Mouse (Mus musculus) MEL (cell line): ENCODE measurements around the gene Afdn. TPM values are rescaled to one million over a fixed set of nuclear protein-coding genes. Genes with fewer than 3 reads are reported as not detected.

Experiments used
- DNase-seq: peaks from one replicate; pipeline ENCODE4 v3.0.0; 2011; ENCODE audit warnings: low read depth, low spot score
- H3K27ac ChIP-seq: 2 replicates; pipeline ENCODE4 v1.5.1; 2012; ENCODE audit warnings: low read depth, mild to moderate bottlenecking, control low read depth, low read length, moderate library complexity; ENCODE audit not compliant: control insufficient read depth
- H3K27me3 ChIP-seq, 2 experiments: fragments of 150-350 bp in 1 of 2; sonication (generic) in 1 of 2; 2 replicates each; pipeline ENCODE4 v1.6.1; 2012; ENCODE audit warnings: low read length in 2 of 2, mild to moderate bottlenecking in 2 of 2, improper control_type of control experiment in 1 of 2, moderate library complexity in 1 of 2; ENCODE audit not compliant: insufficient read depth in 2 of 2, control insufficient read depth in 1 of 2
- H3K36me3 ChIP-seq, 2 experiments: 2 replicates each; pipeline ENCODE4 v1.6.1; 2012 to 2014; ENCODE audit warnings: low read length in 2 of 2, improper control_type of control experiment in 1 of 2, inconsistent platforms in 1 of 2, mild to moderate bottlenecking in 1 of 2; ENCODE audit not compliant: insufficient read depth in 2 of 2, control insufficient read depth in 1 of 2
- H3K4me1 ChIP-seq, 2 experiments: fragments of 150-350 bp in 1 of 2; sonication (generic) in 1 of 2; 2 replicates each; pipeline ENCODE4 v1.6.1; 2012; ENCODE audit warnings: low read length in 2 of 2, improper control_type of control experiment in 1 of 2, mild to moderate bottlenecking in 1 of 2; ENCODE audit not compliant: insufficient read depth in 2 of 2, control insufficient read depth in 1 of 2
- H3K4me3 ChIP-seq, 2 experiments: fragments of 150-350 bp in 1 of 2; sonication (generic) in 1 of 2; 2 replicates each; pipeline ENCODE4 v1.5.1; 2012; ENCODE audit warnings: low read depth in 2 of 2, low read length in 2 of 2, mild to moderate bottlenecking in 2 of 2, moderate library complexity in 2 of 2, control low read depth in 1 of 2, improper control_type of control experiment in 1 of 2; ENCODE audit not compliant: control insufficient read depth in 1 of 2, insufficient read depth in 1 of 2
- H3K79me2 ChIP-seq: 2 replicates; pipeline ENCODE4 v1.6.1; 2012; ENCODE audit warnings: mild to moderate bottlenecking, low read length, moderate library complexity; ENCODE audit not compliant: control insufficient read depth, poor library complexity, insufficient read depth
- H3K9ac ChIP-seq: 2 replicates; pipeline ENCODE4 v1.6.1; 2012; ENCODE audit warnings: low read depth, mild to moderate bottlenecking, control low read depth, low read length, moderate library complexity; ENCODE audit not compliant: control insufficient read depth, poor library complexity, severe bottlenecking
- H3K9me3 ChIP-seq: fragments of 150-350 bp; sonication (generic); replicated peaks from 2 replicates; pipeline ENCODE4 v1.6.1; 2012; ENCODE audit warnings: mild to moderate bottlenecking, low read length, improper control_type of control experiment, moderate library complexity; ENCODE audit not compliant: insufficient read depth
- BHLHE40 ChIP-seq: IDR thresholded peaks from 2 replicates; pipeline ENCODE4 v1.6.1; 2012; ENCODE audit warnings: low read depth, mild to moderate bottlenecking, inconsistent platforms, low read length, improper control_type of control experiment, borderline replicate concordance
- CHD1 ChIP-seq: IDR thresholded peaks from 2 replicates; pipeline ENCODE4 v1.6.1; 2012; ENCODE audit warnings: low read depth, mild to moderate bottlenecking, inconsistent platforms, low read length, improper control_type of control experiment
- HCFC1 ChIP-seq: IDR thresholded peaks from 2 replicates; pipeline ENCODE4 v1.6.1; 2012; ENCODE audit warnings: low read depth, mild to moderate bottlenecking, inconsistent platforms, low read length, improper control_type of control experiment, moderate library complexity
- JUND ChIP-seq: IDR thresholded peaks from 2 replicates; pipeline ENCODE4 v1.6.1; 2011; ENCODE audit warnings: low read depth, mild to moderate bottlenecking, improper control_type of control experiment, low read length
- MAFK ChIP-seq: IDR thresholded peaks from 2 replicates; pipeline ENCODE4 v1.6.1; 2011; ENCODE audit warnings: low read depth, mild to moderate bottlenecking, low read length, improper control_type of control experiment, borderline replicate concordance
- MAX ChIP-seq: IDR thresholded peaks from 2 replicates; pipeline ENCODE4 v1.6.1; 2011; ENCODE audit warnings: low read length, improper control_type of control experiment
- MYC ChIP-seq: IDR thresholded peaks from 2 replicates; pipeline ENCODE4 v1.6.1; 2011; ENCODE audit warnings: low read depth, mild to moderate bottlenecking, low read length, improper control_type of control experiment, moderate library complexity
- NELFE ChIP-seq: IDR thresholded peaks from 2 replicates; pipeline ENCODE4 v1.6.1; 2011; ENCODE audit warnings: low read depth, low read length, improper control_type of control experiment
- RAD21 ChIP-seq: IDR thresholded peaks from 2 replicates; pipeline ENCODE4 v1.6.1; 2011; ENCODE audit warnings: mild to moderate bottlenecking, low read depth, low read length, improper control_type of control experiment
- SIN3A ChIP-seq: IDR thresholded peaks from 2 replicates; pipeline ENCODE4 v1.6.1; 2012; ENCODE audit warnings: low read length, improper control_type of control experiment, inconsistent platforms
- USF2 ChIP-seq, 2 experiments: IDR thresholded peaks; 2 replicates each; pipeline ENCODE4 v1.6.1; 2011 to 2012; ENCODE audit warnings: improper control_type of control experiment in 2 of 2, low read length in 2 of 2, borderline replicate concordance in 1 of 2, inconsistent platforms in 1 of 2, low read depth in 1 of 2, mild to moderate bottlenecking in 1 of 2; ENCODE audit not compliant: insufficient read depth in 1 of 2
- ZKSCAN1 ChIP-seq: IDR thresholded peaks from 2 replicates; pipeline ENCODE4 v1.6.1; 2012; ENCODE audit warnings: low read depth, mild to moderate bottlenecking, inconsistent platforms, low read length, improper control_type of control experiment, moderate library complexity
- polyA plus RNA-seq, 2 experiments: library from polyadenylated mRNA; stranded (reverse) in 1 of 2; unstranded in 1 of 2; fragments of >175 nt in 1 of 2; fragments of >200 nt in 1 of 2; gene quantifications; 2 replicates each; pipeline versions ENCODE4 v1.2.1 to v1.2.4; 2012; ENCODE audit warnings: low replicate concordance in 2 of 2, low read depth in 1 of 2; ENCODE audit not compliant: insufficient read length in 2 of 2, insufficient read depth in 1 of 2, missing spikeins in 1 of 2
- total RNA-seq: library from RNA; depleted of rRNA; stranded (reverse); fragments of 300-350 nt; gene quantifications from 2 replicates; pipeline ENCODE4 v1.2.3, GENCODE M21; 2012

Gene Afdn
- total and polyA plus RNA-seq, 3 experiments, result 0.39 TPM; not detected in 1

DNA sequence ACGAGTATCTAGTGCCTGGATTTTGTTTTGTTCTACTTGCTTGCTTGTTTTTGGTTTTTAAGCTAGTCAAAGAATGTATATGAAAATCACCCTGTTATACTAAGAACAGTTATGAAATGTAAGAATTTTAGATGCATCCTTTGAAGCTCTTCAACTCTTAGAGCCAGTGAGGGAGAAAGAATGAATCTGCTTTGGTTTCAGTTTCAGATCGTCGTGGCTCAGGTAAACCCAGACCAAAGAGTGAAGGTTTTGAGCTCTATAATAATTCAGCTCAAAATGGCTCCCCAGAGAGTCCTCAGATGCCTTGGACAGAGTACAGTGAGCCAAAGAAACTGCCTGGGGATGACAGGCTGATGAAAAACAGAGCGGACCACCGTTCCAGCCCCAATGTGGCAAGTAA is 123.2 kb downstream of the Afdn start:
- Histone ChIP-seq H3K36me3 (no peaks in the 10 kb centered on the region), H3K4me3 (peak overlapping the region; percentile 33 to 41), H3K9ac (no peak overlapping the region)

DNA sequence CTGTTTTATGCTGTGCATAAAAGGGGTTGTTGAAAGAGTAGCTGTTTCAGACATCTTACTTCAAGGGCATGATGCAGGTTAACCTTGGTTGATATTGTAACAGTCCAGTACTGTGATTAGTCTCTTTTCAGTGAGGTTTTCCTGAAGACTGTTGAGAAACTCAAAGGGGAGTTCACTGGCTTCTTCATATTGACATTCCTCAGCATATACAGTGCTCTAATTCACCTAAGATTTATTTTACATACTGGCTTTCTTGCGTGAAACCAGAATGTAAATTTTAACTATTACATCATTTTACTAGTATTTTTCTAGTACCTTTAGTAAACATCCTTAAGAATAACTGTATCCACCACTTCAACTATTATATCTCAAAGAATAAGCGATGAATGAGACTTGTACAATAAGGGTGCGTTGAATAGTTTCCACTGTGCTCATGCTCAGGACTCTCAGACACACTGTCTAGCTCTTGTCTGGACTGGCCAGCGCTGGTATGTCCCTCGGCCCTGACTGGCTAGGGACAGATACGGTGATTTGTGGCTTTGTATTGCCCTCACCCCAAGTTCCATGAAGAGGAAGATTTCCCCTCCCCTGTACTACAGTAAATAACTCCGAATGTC is 129.6 kb downstream of the Afdn start:
- TF ChIP-seq SIN3A (no peak), BHLHE40 (no peak), USF2 (IDR thresholded peaks at IDR 0.05; ENCODE audit: borderline replicate concordance in 1 of 2, insufficient read depth in 1 of 2, low read depth in 1 of 2, low read length in 2 of 2) (no peak)
- Histone ChIP-seq H3K27me3 (no peaks in the 10 kb centered on the region), H3K79me2 (no peaks in the 10 kb centered on the region), H3K9me3 (no peaks in the 10 kb centered on the region), H3K9ac (no peak overlapping the region), H3K27ac (no peak overlapping the region), H3K4me1 (no peaks in the 10 kb centered on the region), H3K4me3 (no peak overlapping the region), H3K36me3 (no peaks in the 10 kb centered on the region)
- no peak for DNase-seq

More for the DNA sequence above, 123.2 kb downstream of the Afdn start:
- Histone ChIP-seq H3K79me2 (no peaks in the 10 kb centered on the region), H3K27me3 (no peaks in the 10 kb centered on the region), H3K9me3 (no peaks in the 10 kb centered on the region), H3K27ac (no peak overlapping the region), H3K4me1 (no peaks in the 10 kb centered on the region)
- TF ChIP-seq HCFC1 (no peak), NELFE (no peak), RAD21 (no peak), ZKSCAN1 (no peak), JUND (no peak)
- no peak for DNase-seq

DNA sequence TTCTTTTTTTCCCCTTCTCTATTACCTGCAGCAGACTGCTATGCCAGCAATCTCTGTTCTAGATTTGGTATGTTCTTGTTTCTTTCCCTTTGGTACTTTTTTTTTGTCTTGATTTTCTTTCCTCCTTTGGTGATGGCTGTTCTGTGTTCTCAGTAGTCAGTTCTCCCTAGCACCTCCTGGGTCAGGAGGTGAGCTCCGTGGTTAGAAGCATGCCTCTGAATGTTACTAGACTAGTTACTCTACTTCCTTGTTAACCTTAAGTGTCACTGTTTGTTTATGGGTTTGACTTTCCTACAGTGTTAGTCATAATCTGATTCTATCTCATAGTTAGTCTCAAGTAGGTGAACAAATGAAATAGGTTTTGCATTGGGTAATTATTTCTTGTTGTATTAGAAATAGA is 130.6 kb downstream of the Afdn start:
- Histone ChIP-seq H3K36me3 (no peaks in the 10 kb centered on the region), H3K4me3 (no peak overlapping the region), H3K4me1 (no peaks in the 10 kb centered on the region), H3K79me2 (no peaks in the 10 kb centered on the region), H3K27me3 (no peaks in the 10 kb centered on the region), H3K9me3 (no peaks in the 10 kb centered on the region), H3K27ac (no peak overlapping the region), H3K9ac (no peak overlapping the region)
- no peak for DNase-seq
- TF ChIP-seq ZKSCAN1 (no peak), MAFK (no peak), RAD21 (no peak), JUND (no peak), MAX (no peak), CHD1 (no peak), BHLHE40 (no peak), MYC (no peak)
